Comparison of ENCODE assay signal across 8 mouse cellular contexts in genomic region chr13:31810693-31811541, GRCm38 (mm10). TPM values are rescaled to one million over a fixed set of nuclear protein-coding genes. Genes with fewer than 3 reads are reported as not detected.
DNase-seq lines count a peak whose midpoint lies in the region; ATAC-seq lines count a peak whose summit lies in the region.

No protein-coding gene starts in this region.

- peaks cover 100% of the 10 kb centered on the region for H3K27me3 ChIP-seq in forebrain, embryonic 10.5 days (ENCODE audit: poor library complexity, severe bottlenecking)
- H3K27me3 ChIP-seq in intestine, embryonic 15.5 days (replicated peaks), result peaks cover 81% of the 10 kb centered on the region
- peaks cover 88% of the 10 kb centered on the region for H3K27me3 ChIP-seq in midbrain, embryonic 15.5 days (replicated peaks)

- under 1% methylated on average over 45 of the region's 65 CpGs for WGBS in forebrain, embryonic 10.5 days
- WGBS in intestine, embryonic 15.5 days, result 1% methylated on average over 60 of the region's 65 CpGs
- 1% methylated on average over 58 of the region's 65 CpGs for WGBS in midbrain, embryonic 15.5 days

- no peaks in the 10 kb centered on the region for H3K9me3 ChIP-seq in forebrain, embryonic 10.5 days
- no peaks in the 10 kb centered on the region for H3K9me3 ChIP-seq in intestine, embryonic 15.5 days
- H3K9me3 ChIP-seq in midbrain, embryonic 15.5 days, result no peaks in the 10 kb centered on the region

- H3K4me2 ChIP-seq in intestine, embryonic 15.5 days (replicated peaks), result peak overlapping the region; percentile 67
- H3K4me2 ChIP-seq in midbrain, embryonic 15.5 days, result peak overlapping the region; percentile 36

- peak overlapping the region; percentile 10 for H3K9ac ChIP-seq in intestine, embryonic 15.5 days
- H3K9ac ChIP-seq in midbrain, embryonic 15.5 days, result peak overlapping the region; percentile 6; the same call in 1 of the 2 replicates

- peaks cover 67% of the 10 kb centered on the region for H3K4me1 ChIP-seq in forebrain, embryonic 10.5 days
- H3K4me1 ChIP-seq in intestine, embryonic 15.5 days (replicated peaks), result peaks cover 26% of the 10 kb centered on the region
- H3K4me1 ChIP-seq in midbrain, embryonic 15.5 days, result peaks cover 35% of the 10 kb centered on the region

- peak overlapping the region; percentile 64 for H3K4me3 ChIP-seq in forebrain, embryonic 10.5 days
- peak overlapping the region; percentile 37 for H3K4me3 ChIP-seq in intestine, embryonic 15.5 days (replicated peaks)
- peak overlapping the region; percentile 26 for H3K4me3 ChIP-seq in midbrain, embryonic 15.5 days

- peak overlapping the region; percentile 86 for H3K27ac ChIP-seq in forebrain, embryonic 10.5 days
- no peak overlapping the region for H3K27ac ChIP-seq in intestine, embryonic 15.5 days
- H3K27ac ChIP-seq in midbrain, embryonic 15.5 days, result no peak overlapping the region

- peaks cover 15% of the 10 kb centered on the region; the same call in 1 of the 2 replicates for H3K36me3 ChIP-seq in forebrain, embryonic 10.5 days (replicated peaks)
- H3K36me3 ChIP-seq in intestine, embryonic 15.5 days, result no peaks in the 10 kb centered on the region
- no peaks in the 10 kb centered on the region for H3K36me3 ChIP-seq in midbrain, embryonic 15.5 days (replicated peaks)

- DNase-seq in 3134 (ENCODE audit: extremely low read depth, insufficient read length, low spot score), result peak; percentile 76
- DNase-seq in B cell, adult 2 months, result peak; percentile 30 to 40
- DNase-seq in forebrain, embryonic 10.5 days (ENCODE audit: extremely low spot score, low spot score), result peak; percentile 61
- DNase-seq in gastrocnemius, postnatal 25 days, result no peak
- no peak for DNase-seq in cerebellum, adult 8-10 months

- no peak; the same call in 1 of the 2 replicates for ATAC-seq in intestine, embryonic 15.5 days
- ATAC-seq in midbrain, embryonic 15.5 days (replicated peaks), result no peak
- ATAC-seq in erythroblast, adult 5-6 weeks (replicated peaks; ENCODE audit: low FRiP score, poor library complexity, severe bottlenecking), result no peak

RNA-seq across cellular contexts. Expression of gene Foxc1, which starts 4.5 kb away (rescaled TPM):
- 2.5 and 2.6 TPM in 2 replicates for polyA plus RNA-seq in forebrain, embryonic 10.5 days (2016; fragmentation: Nextera tagmentation; extraction: Ambion mirVana)
- 0.19 and 0.23 TPM in 2 replicates for polyA plus RNA-seq in intestine, embryonic 15.5 days (2015; fragmentation: Nextera tagmentation; extraction: Ambion mirVana)
- polyA plus RNA-seq in midbrain, embryonic 15.5 days (2015; fragmentation: Nextera tagmentation; extraction: Ambion mirVana), result 1.6 and 1.7 TPM in 2 replicates
- total RNA-seq in gastrocnemius, postnatal 25 days (2021), result 1 to 10 TPM in 1 of 2 experiments, under 1 TPM in 1; 0.84 to 1.3 TPM
- 0.19 TPM in 1 of 2 replicates, not detected in the other for total RNA-seq in erythroblast, adult 5-6 weeks (2015; ENCODE audit: low replicate concordance)
- total RNA-seq in erythroblast, adult 5-6 weeks (2017; ENCODE audit: low replicate concordance), result 0.09 TPM in 1 of 2 replicates, not detected in the other

Comparison
In these comparisons a context has a peak if more than half of its experiments do, and no peak if none do; other contexts are left out.
1. DNase-seq: peak in 3134 (single experiment), B cell, adult 2 months (2 of 2) and forebrain, embryonic 10.5 days (single experiment); none in gastrocnemius, postnatal 25 days (single experiment) and cerebellum, adult 8-10 months (single experiment).
2. Peak in every context shown above with its lines, with median percentiles within 50 percentile points of each other: H3K4me3 ChIP-seq.